Mouse (Mus musculus): ENCODE measurements at regions not wholly inside any gene's neighbourhood (a gene's known extent, or its start where the extent isn't known, plus 50 kb on each side); places are given as distances from the start of the nearest gene placed in this dataset.

GRCm38 (mm10) chr2:17290709-17291108 is 440.6 kb downstream of the Nebl start:
- no peak for DNase-seq (ENCODE audit: low spot score in 2 of 2)

- DNase-seq (ENCODE audit: low spot score in 2 of 2): no peak
Measured at GRCm38 (mm10) chr2:17287598-17287997, 443.7 kb downstream of the Nebl start.

- no peak for DNase-seq (ENCODE audit: low spot score in 2 of 2)
Measured at GRCm38 (mm10) chr2:17249960-17250359, 481.3 kb downstream of the Nebl start.

- no peak for DNase-seq (ENCODE audit: low spot score in 2 of 2)
Measured at GRCm38 (mm10) chr2:17245821-17246220, 485.4 kb downstream of the Nebl start.

GRCm38 (mm10) chr2:17215607-17216006 is 515.7 kb downstream of the Nebl start:
- DNase-seq (ENCODE audit: low spot score in 2 of 2): no peak

GRCm38 (mm10) chr2:17214881-17215280 is 516.4 kb downstream of the Nebl start:
- no peak for DNase-seq (ENCODE audit: low spot score in 2 of 2)

- no peak for DNase-seq (ENCODE audit: low spot score in 2 of 2)
Measured at GRCm38 (mm10) chr2:17212566-17212965, 518.7 kb downstream of the Nebl start.

- no peak for DNase-seq (ENCODE audit: low spot score in 2 of 2)
Measured at GRCm38 (mm10) chr2:17211105-17211504, 520.2 kb downstream of the Nebl start.

GRCm38 (mm10) chr2:17193611-17194010 is 537.7 kb downstream of the Nebl start:
- DNase-seq (ENCODE audit: low spot score in 2 of 2): no peak

- no peak for DNase-seq (ENCODE audit: low spot score in 2 of 2)
Measured at GRCm38 (mm10) chr2:17189169-17189568, 542.1 kb downstream of the Nebl start.

- DNase-seq (ENCODE audit: low spot score in 2 of 2): no peak
Measured at GRCm38 (mm10) chr2:17187822-17188221, 543.4 kb downstream of the Nebl start.

- no peak for DNase-seq (ENCODE audit: low spot score in 2 of 2)
Measured at GRCm38 (mm10) chr2:17183696-17184095, 547.6 kb downstream of the Nebl start.

- no peak for DNase-seq (ENCODE audit: low spot score in 2 of 2)
Measured at GRCm38 (mm10) chr2:17181597-17181996, 549.7 kb downstream of the Nebl start.

GRCm38 (mm10) chr2:17168896-17169295 is 562.4 kb downstream of the Nebl start:
- no peak for DNase-seq (ENCODE audit: low spot score in 2 of 2)

GRCm38 (mm10) chr2:17165016-17165415 is 566.2 kb downstream of the Nebl start:
- no peak for DNase-seq (ENCODE audit: low spot score in 2 of 2)

- DNase-seq (ENCODE audit: low spot score in 2 of 2): no peak
Measured at GRCm38 (mm10) chr2:17158463-17158862, 572.8 kb downstream of the Nebl start.

- DNase-seq (ENCODE audit: low spot score in 2 of 2): no peak
Measured at GRCm38 (mm10) chr2:17157336-17157735, 573.9 kb downstream of the Nebl start.

GRCm38 (mm10) chr2:17155596-17155995 is 575.7 kb downstream of the Nebl start:
- DNase-seq (ENCODE audit: low spot score in 2 of 2): no peak

- no peak for DNase-seq (ENCODE audit: low spot score in 2 of 2)
Measured at GRCm38 (mm10) chr2:17123626-17124025, 607.6 kb downstream of the Nebl start.

- no peak for DNase-seq (ENCODE audit: low spot score in 2 of 2)
Measured at GRCm38 (mm10) chr2:17117292-17117691, 614.0 kb downstream of the Nebl start.

- DNase-seq (ENCODE audit: low spot score in 2 of 2): no peak
Measured at GRCm38 (mm10) chr2:17111177-17111576, 620.1 kb downstream of the Nebl start.

GRCm38 (mm10) chr2:17101161-17101560 is 630.1 kb downstream of the Nebl start:
- DNase-seq (ENCODE audit: low spot score in 2 of 2): no peak

GRCm38 (mm10) chr2:17097546-17097945 is 633.7 kb downstream of the Nebl start:
- DNase-seq (ENCODE audit: low spot score in 2 of 2): no peak

GRCm38 (mm10) chr2:17091454-17091853 is 639.8 kb downstream of the Nebl start:
- DNase-seq (ENCODE audit: low spot score in 2 of 2): no peak

GRCm38 (mm10) chr2:17081266-17081665 is 650.0 kb downstream of the Nebl start:
- no peak for DNase-seq (ENCODE audit: low spot score in 2 of 2)
